Mouse (Mus musculus) urinary bladder, postnatal 10 days (tissue): ENCODE results near the gene Nomo1.
A peak's percentile ranks its signal among the peaks of the same experiment; 100 is the strongest.

ENCODE experiments used
- DNase-seq: peaks from one replicate; pipeline ENCODE4 v3.0.0; 2022; ENCODE audit warnings: low spot score

Gene Nomo1

DNA sequence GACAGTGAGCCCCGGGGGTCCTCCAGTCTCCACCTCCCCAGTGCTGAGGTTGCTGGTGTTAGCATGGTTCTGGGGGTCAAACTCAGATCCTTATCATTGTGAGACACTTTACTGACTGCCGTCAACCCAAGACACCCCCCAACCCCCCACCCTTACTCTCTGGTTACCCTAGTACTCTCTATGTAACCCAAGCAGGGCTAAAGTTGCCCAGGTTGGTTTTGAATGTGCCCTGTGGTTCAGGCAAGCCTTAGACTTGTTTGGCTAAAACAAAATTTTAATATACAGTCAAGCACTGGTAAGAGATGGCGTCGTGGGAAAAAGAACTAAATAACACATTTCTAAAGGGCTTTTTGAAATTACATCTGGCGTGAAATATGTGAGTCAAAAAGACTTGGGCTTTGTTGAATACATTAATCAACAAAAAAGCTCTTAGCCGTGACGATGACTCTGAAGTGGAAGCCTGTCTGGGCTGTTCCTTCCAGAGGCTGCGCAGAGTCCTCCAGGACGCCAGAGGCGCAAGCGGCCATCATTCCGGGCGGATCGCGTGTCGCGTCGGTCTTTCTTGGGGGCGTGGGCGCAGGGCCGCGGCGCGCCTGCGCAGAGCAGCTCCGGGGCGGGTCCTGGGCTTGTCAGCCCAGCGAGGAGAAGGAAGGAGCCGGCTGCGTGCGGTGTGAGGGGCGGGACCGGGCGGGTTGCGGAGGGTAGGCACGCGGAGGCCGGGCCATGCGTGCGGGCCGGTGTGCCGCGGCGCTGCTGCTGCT lies at the start of gene Nomo1:
Nomo1 (plus strand) TSS at position 590 of the 761 bp plus-strand sequence.
- DNase-seq, result peak; percentile 91

DNA sequence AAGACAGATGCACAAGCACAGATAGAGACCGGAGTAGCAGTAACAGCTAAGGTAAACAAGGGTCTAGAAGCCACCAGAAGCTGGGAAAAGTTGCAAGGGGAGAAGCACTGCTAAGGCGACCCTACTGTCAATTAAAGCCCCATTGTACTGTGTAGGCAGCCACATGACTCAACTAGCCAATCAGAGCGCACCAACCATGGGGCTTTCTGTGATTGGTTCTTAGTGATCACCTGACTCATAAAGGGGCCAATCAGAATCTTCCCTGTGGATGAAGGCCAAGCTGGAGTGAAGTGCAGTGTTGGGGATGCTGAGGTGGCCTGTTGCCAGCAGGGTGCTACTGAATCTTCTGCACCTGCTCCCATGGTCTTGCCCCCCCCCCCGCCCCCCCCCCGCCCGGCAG lies 46.6 kb upstream of the Nomo1 start:
- DNase-seq, result no peak

DNA sequence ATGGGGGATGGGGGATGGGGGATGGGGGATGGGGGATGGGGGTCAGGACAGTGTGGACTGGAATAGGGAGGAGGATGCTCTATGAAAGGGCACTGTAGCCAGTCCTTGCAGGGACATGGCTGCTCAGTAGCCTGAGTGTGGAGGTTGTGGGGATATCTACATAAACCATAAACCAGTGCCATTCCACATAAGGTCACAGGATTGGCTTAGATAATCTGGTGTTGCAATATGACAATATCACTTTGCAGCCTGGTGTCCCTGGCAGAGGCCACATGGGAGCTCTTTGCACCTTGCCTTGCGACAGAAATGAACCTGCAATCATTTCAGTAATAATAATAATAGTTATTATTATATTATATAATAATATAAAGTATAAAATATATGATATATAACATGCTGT lies 45.2 kb upstream of the Nomo1 start:
- DNase-seq, result no peak

DNA sequence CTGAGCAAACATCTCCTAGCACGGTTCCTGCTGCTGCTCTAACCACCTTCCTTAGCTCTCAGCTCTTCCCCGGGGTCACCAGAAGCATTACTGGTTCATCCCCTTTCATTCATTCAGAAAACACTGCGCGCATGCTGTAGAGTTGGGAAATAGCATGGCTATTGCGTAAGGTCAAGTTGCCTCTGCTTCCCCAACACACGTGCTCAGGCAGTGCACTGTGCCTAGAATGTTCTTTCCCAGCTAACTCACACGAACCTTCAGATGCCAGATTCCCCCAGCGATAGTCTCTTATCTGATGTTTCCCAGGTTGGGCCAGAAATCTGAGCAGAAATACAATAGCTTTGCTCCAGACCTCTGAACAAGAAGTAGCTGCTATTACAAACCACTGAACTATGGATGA lies 41.0 kb upstream of the Nomo1 start:
- DNase-seq, result no peak

DNA sequence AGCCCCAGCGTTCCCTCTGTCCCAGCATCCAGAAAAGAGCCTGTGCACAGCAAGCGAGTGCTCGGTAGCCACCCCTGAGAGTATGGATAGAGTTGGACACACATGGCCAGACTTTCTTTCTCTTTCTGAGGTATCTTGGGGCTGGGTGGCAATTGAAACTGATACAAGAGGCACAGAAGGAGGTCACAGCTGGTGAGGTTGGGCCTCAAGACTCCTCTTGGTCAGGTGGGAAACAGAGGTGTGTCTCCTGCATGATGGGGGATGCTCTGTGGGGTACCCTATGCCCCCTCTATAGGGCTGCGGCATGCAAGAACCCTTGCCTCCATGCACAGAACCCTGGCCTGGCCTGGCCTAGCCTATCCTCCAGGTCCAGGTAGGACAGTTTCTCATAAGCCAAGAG lies 32.9 kb upstream of the Nomo1 start:
- no peak for DNase-seq

DNA sequence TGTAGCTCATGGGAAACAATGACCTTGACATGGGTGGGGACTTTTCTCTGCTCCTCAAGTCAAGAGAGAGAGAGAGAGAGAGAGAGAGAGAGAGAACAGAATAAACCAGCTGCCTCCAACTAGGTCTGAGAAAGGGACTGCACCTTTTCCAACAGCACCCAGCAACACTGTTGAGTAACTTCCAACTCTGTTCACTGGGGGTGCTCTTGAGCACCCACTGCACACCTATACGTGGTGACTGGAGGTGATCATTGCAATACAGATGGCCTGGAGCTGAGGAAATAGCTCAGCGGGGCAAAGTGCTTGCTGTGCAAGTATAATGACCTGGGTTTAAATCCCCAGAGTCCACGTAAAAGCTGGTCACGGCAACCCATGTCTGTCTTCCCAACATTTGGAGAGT lies 30.8 kb upstream of the Nomo1 start:
- no peak for DNase-seq

DNA sequence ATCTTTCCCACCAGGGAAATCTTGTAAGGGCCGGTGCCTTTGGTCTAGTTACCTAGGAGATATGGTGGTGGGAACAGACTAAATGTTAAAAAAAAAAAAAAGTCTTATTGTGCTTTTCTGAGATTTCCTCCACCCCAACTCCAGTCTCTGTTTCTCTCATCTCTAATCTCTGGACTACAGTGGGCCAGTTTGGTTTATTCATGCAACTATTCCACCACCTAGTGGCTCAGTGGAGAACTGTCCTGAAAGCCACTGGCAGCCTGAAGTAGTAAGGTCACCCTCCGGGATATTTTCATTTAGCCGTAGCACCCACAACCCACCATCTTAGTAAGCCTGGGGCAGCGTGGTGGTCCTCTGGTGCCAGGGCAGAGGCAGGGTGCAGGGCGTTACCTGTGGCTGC lies 23.9 kb upstream of the Nomo1 start:
- no peak for DNase-seq

DNA sequence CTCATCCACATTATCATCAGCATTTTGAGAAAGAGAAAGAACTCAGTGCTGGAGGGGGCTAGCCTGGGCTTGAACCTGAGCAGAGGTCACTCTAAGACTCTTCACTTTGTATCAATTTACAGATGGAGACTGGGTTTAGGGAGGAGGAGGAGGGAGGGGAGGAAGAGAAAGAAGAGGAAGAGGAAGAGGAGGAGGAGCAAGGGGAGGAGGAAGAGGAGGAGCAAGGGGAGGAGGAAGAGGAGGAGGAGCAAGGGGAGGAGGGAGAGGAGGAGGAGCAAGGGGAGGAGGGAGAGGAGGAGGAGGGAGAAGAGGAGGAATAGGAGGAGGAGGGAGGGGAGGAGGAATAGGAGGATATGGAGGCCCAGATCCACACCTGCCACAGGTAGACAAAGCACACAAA lies 21.4 kb upstream of the Nomo1 start:
- no peak for DNase-seq

DNA sequence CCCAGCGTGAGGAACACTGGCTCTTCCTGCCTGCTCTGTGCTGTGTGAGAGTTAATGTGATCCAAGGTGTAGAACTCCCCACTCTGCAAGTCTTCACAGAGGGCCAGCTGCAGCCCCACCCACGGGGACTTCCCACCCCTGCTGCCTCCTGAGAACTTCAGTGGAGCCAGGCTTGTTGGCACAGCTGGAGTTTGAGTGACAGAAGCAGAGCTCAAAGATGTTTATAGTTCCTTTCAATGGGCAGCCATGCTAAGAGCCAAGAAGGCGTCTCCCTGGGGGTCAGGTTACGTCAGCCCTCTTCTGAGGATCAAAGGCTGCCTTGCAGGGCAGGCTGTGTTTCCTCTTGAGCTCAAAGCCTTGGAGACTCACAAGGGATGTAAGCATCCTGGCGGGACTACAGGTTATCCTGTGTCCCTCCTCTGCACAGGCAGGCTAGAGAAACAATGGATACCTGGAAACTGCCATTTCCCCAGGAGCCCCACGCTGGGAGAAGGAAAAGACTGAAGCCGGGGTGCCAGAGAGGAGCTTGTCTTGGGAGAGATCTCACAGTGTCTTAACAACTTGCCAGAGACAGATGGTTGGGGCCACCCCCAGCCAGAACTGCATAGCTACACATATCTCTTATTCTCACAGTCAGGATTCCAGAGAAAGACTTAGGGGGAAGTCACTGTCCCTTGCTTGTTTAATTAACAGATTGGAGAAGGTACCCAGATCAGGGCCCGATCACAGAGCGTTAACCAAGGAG lies 20.1 kb upstream of the Nomo1 start:
- DNase-seq, result no peak

DNA sequence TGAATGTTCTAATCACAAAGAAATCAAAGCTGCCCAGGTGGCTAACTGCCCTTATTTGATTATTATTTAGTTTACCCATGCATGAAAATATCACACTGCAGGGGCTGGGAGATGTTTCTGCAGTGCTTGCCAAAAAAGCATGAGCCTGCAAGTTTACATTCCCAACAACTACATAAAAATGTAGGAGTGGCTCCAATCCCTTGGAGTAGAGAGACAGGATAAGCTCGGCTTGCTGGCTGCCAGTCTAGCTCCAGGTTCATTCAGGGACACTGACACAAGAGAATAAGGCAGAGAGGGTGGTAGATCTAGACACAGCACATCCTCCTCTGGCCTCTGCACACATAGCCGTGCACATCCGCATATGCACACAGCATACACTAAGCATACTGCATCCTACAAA lies 13.9 kb upstream of the Nomo1 start:
- no peak for DNase-seq

DNA sequence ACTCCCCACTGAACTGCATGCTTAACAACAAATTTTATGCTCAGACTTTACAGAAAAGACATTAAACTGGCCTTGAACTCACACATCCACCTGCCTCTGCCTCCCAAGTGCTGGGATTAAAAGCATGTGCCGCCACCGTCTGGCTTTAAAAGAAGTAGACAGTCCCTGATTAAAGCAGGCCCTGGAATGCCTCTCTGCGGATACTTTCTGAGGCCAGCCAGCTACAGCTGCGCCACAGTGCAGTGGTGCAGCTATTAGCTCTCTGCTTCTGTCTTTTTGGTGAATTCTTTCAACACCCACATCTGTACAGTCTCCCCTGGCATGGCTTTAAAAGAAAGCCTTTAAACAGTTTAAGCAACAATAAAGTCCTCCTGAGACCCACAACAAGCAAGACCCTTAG lies 11.5 kb upstream of the Nomo1 start:
- no peak for DNase-seq

DNA sequence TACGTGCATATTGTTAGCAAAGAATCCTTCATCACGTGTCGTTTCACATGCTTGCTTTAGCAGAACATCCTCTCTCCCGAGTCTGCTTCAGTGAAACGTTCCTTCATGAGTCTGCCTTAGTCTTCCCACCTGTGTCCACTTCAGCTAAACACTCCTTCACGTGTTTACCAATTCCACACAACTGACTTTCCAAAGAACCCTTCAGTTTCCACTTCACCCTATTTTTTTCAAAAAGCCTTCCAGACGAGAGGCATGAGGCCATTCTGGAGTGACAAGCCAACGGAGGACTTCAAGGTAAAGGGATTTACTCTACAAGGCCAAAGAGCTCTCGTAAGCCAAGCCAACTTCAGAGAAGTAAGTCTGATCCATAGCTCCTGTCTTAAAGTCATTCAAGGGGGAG lies 8.1 kb upstream of the Nomo1 start:
- no peak for DNase-seq

DNA sequence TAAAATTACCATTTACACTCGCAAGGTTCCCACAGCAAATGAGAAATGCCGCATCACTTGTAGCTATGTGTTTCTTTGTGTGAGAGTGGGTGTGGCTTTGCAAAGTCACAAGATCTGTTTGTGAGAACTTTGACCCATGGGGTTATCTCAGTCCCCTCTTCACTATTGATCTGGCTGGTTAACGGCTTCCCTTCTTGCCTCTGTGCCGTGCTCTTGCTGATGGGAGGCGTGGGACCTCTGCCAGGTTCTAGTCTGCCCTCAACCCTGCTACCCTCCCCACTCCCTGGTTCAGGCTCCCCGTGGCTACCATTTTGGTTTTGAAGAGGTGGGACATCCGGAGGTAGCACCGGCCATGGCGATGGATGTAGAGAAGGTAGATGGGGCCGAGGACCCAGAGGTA lies 4.8 kb upstream of the Nomo1 start:
- DNase-seq, result no peak

DNA sequence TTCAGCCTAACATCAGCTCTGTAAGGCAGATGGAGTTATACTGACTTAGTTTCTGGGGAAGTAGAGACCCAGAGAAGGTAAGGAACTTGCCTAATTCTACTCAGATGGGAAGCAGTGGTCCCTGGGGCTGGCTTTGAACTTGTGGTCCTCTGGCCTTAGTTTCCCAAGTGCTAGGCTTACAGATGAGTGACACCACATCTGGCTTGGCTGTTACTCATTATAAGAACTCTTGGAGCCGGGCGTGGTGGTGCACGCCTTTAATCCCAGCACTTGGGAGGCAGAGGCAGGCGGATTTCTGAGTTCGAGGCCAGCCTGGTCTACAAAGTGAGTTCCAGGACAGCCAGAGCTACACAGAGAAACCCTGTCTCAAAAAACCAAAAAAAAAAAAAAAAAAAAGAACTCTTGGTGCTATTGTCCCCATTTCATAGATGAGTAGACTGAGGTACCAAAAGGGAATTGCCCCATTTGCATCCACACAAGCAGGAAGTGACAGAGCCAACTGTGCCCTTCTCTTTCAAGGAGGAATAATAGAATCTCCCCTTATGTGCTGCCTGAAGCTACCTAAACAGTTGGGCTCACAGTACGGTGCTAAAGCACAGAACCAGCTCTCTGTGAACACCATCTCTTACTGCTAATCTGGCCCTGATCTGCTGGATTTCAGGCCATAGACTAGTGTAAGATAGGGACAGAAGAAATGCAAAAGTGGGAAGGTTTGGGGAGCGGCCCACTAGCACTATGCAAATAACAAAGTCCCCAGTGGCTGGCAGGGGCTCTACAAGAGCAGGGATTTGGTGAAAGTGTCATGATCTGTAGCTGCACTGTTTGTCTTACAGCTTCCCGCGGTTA lies 4.0 kb upstream of the Nomo1 start:
- DNase-seq, result no peak

DNA sequence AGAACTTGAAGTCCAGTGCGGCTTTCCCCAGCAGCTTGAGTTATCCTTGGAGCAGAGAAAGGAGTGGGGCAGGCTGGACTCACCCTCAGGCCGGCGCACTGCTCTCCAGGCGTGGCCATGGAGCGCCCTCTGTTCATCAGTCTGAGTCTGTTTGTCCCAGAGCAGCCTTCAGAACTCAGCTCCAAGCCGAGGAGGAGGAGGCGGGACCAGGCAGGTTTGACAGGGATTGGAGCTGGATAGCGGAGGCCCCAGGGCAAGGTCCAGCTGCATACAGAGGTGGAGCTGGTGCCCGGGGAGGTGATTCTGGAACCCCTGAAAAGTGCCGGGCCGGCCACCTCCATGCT lies 3.4 kb upstream of the Nomo1 start, which contains the start of gene Abcc6:
Abcc6 (minus strand) TSS at position 158 of the 344 bp plus-strand sequence.
- DNase-seq, result no peak

DNA sequence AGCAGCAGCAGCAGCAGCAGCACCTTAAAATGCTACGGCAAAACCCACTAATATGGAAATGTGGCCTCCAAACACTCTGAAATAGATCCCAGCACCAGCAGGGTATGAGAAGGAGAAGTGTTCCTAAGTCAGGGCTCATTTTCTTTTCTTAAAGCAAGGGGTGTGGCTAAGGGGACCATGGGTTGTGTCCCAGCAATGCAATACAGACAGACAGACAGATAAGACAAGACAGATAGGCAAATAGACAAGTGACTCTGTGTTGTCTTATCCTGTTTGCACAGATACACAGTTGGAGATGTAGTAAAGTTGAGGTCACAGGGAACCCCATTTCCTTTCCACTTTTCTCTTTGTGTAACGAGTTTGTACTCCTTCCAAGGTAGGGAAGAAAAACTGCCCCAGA lies 2.4 kb upstream of the Nomo1 start:
- DNase-seq, result no peak

DNA sequence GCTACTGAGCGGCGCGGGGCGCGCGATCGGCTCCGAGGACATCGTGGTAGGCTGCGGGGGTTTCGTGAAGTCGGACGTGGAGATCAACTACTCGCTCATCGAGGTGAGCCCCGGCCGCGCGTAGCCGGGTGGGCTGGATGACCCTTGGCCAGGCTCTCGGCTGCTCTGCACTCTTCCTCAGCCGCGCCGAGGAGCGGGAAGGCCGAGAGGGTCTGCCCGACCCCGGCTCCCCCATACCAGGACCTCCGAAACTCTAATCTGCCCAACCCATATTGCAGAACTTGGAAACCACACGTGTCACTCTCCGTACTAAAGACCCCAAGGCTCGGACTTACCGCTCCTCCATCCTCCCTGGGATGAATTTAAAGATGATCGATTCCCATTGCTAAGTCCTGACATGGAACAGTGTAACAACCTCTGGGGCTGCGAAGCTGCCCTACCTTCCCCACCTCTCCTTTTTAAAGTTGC lies 406 bp downstream of the Nomo1 start:
- DNase-seq, result no peak

DNA sequence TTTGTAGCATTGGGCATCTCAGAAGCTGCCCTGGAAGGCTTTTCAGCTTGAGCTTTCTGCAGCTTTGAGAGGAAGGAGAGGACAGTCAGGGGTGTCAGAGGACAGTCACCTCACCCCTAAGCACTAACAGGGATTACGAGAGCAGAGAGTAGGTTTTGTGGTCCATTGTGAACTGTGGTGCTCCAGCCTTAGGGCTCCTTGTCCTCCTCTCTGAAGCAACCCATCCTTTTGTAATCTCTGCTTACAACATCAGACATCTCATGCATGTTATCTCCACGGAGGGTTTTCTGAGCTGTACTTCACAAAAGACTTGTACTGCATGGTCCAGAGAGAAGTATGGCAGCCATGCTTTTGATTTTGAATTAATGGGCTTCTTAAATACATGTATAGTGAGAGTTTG lies 1.5 kb downstream of the Nomo1 start:
- no peak for DNase-seq

DNA sequence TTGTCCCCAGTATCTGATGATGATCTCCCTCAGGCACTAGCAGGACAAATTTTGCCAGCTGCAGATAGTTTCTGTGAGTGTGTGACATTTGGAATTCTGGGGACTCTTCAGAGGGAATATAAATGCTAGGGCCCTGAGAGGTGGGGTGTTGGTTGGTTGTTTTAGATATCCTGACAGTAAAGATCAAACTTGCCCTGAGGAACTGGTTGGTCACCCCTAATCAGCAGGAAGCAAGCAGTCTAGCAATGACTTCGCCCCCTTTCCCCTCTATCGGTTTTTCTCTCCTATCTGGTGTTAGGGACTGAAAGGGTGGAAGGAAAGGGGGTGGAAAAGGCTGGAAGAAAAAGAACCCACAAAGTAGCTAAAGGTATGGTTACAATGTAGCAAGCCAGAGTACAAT lies 2.0 kb downstream of the Nomo1 start:
- DNase-seq, result no peak

DNA sequence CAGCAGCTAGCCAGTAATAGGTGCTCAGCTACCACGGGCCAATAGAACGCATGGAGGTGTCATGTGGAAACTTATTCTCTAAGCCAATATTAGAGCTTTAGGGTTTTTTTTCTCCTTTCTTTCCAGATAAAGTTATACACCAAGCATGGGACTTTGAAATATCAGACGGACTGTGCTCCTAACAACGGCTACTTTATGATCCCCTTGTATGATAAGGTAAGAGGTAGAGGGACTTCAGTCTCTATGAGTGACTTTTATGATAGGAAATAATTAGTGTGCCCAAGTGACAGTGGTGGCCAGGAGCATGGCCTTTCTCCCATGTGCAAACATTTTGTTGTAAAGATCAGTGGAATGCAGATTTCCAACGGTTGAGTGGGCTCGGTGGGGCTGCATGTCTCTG lies 3.9 kb downstream of the Nomo1 start:
- DNase-seq, result no peak

DNA sequence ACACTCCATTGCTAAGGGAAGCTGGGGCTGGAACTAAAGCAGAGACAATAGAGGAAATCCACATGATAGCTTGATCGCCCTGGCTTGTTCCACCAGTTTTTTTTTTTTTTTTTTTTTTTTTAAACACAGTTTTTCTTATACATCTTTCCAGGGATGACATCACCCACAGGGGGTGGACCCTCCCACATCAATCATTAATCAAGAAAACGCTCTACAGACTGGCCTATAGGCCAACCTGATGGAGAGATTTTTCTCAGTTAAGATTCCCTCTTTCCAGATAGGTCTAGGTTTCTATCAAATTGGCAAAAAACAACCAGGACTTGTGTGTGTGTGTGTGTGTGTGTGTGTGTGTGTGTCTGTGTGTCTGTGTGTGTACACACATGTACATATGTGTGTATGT lies 6.4 kb downstream of the Nomo1 start:
- no peak for DNase-seq

DNA sequence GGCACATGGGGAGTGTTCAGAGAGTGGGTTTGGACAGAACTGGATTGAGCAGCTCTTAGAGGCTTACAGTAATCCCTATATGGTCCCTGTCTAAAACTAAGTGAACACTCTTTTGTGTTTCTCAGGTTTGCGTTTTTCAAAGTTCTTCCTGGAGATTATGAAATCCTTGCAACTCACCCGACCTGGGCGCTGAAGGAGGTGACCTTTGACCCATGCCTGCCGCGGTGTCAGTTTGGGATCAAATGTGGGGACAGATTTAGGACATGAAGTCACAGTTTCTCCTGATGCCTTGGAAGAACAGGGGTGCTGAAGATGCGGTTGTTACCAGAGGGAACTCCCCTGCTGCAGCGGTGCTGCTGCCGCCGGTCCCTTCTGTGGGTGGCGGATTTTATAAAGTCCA lies 10.6 kb downstream of the Nomo1 start:
- no peak for DNase-seq

DNA sequence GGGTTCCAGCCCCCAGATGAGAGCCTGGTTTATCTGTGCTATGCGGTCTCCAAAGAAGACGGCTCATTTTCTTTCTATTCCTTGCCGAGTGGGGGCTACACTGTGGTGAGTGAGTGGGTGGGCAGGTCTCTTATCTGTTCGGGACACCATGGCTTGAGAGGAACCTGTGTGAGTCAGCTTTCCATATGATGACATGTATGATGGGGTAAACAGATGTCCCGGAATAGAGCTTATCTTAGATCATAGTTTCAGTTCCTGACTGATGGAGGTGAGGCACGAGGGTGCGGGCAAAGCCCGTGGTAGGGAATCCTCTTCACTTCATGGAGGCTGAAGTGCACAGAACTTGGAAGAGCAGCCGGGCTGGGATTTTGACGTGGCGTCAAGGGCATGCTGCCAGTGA lies 12.4 kb downstream of the Nomo1 start:
- no peak for DNase-seq
